Mouse (Mus musculus) heart, adult 2 months (tissue): ENCODE results near the gene Galnt7. TPM values are rescaled to one million over a fixed set of nuclear protein-coding genes. Genes with fewer than 3 reads are reported as not detected.

Experiments
- DNase-seq, 2 experiments: peaks; one replicate each; pipeline ENCODE4 v3.0.0; 2021
- H3K27ac ChIP-seq: fragments of 200-600 bp; 2 replicates; pipeline ENCODE4 v1.8.1; 2022
- H3K27me3 ChIP-seq: fragments of 200-500 bp; 2 replicates; pipeline ENCODE4 v1.6.1; 2012; ENCODE audit warnings: mild to moderate bottlenecking, low read length, inconsistent platforms, mixed read lengths; ENCODE audit not compliant: control insufficient read depth, insufficient read depth
- H3K36me3 ChIP-seq: fragments of 200-500 bp; 2 replicates; pipeline ENCODE4 v1.6.1; 2012; ENCODE audit warnings: low read length, inconsistent platforms; ENCODE audit not compliant: control insufficient read depth, insufficient read depth
- H3K4me1 ChIP-seq: fragments of 200-500 bp; 2 replicates; pipeline ENCODE4 v1.6.1; 2011; ENCODE audit warnings: low read length; ENCODE audit not compliant: control insufficient read depth, insufficient read depth
- H3K4me3 ChIP-seq: fragments of 200-600 bp; 2 replicates; pipeline ENCODE4 v1.8.1; 2022
- H3K79me2 ChIP-seq: fragments of 200-500 bp; replicated peaks from 2 replicates; pipeline ENCODE4 v1.6.1; 2012; ENCODE audit warnings: mild to moderate bottlenecking, inconsistent platforms, low read length, moderate library complexity, mixed read lengths; ENCODE audit not compliant: control insufficient read depth, insufficient read depth
- H3K9ac ChIP-seq: fragments of 200-500 bp; 2 replicates; pipeline ENCODE4 v1.6.1; 2012; ENCODE audit warnings: low read depth, mild to moderate bottlenecking, control low read depth, inconsistent platforms, low read length, mixed read lengths
- CTCF ChIP-seq: fragments of 200-600 bp; IDR thresholded peaks from 2 replicates; pipeline ENCODE4 v1.8.1; 2022; ENCODE audit warnings: antibody characterized with exemption, mild to moderate bottlenecking, moderate library complexity
- EP300 ChIP-seq: fragments of 200-500 bp; IDR thresholded peaks from 2 replicates; pipeline ENCODE4 v1.6.1; 2011; ENCODE audit warnings: low read depth, low read length, control low read depth; ENCODE audit not compliant: insufficient read depth
- POLR2A ChIP-seq: fragments of 200-500 bp; IDR thresholded peaks from 2 replicates; pipeline ENCODE4 v1.6.1; 2011; ENCODE audit warnings: mild to moderate bottlenecking, low read depth, low read length, control low read depth; ENCODE audit not compliant: insufficient read depth
- WGBS: fragments of 180-500 bp; shearing (Covaris S2); methylation state at CpG from one replicate; pipeline ENCODE4 v1.1.7; 2018; 5-methylcytosine and 5-hydroxymethylcytosine counted together
- intact Hi-C: fragments of 180-260 bp; cut with DNase I; formaldehyde crosslinking; loops from one replicate; pipeline ENCODE4 v1.15.1; 2025
- polyA plus RNA-seq: library from polyadenylated mRNA; depleted of rRNA; stranded (reverse); fragments of >200 nt; gene quantifications from 2 replicates; pipeline ENCODE4 v1.2.3, GENCODE M21; 2012
- total RNA-seq, 2 experiments: library from RNA; stranded (reverse); gene quantifications; 2 replicates each; pipeline ENCODE4 v1.2.3; 2021

Gene Galnt7
- total and polyA plus RNA-seq, 3 experiments: 1.7 to 4.8 (median 4.5) TPM

GRCm38 (mm10) chr8:57651357-57651688 is 1.5 kb downstream of the Galnt7 start:
- Histone ChIP-seq H3K79me2 (peaks cover 4% of the 10 kb centered on the region), H3K36me3 (no peaks in the 10 kb centered on the region), H3K4me3 (peak overlapping the region; percentile 90), H3K27ac (peak overlapping the region; percentile 89), H3K4me1 (peaks cover 2% of the 10 kb centered on the region), H3K9ac (peak overlapping the region; percentile 97), H3K27me3 (no peaks in the 10 kb centered on the region)
- intact Hi-C loops: loop anchor here (5.0 kb wide), 2 partner anchors 39 to 224 kb away; no protein-coding TSS in a partner anchor
- 3% methylated on average over 8 of the region's 8 CpGs for WGBS
- TF ChIP-seq EP300: no peak
- TF ChIP-seq POLR2A: no peak
- TF ChIP-seq CTCF: no peak
- no peak for DNase-seq

DNA sequence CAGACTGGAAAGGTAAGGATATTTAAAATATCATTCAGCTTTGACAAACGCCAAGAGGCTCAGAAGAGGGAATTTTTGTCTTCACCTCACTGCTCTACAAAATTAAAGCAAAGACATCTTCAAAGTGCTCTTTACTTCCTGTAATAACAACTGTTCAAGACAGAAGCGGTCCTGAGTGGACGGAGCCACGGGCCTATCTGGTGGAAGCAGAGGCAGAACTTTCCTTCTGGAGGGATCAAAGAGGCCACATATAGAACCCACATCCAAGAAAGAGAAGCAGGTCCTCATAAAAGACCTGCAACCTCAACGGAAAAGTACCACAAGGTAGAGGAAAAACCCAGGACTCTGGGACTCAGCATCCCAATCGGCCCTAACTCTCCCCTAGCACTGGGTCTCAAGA is 2.6 kb downstream of the Galnt7 start:
- H3K4me1 ChIP-seq: peaks cover 2% of the 10 kb centered on the region
- intact Hi-C loops: loop anchor here (5.0 kb wide), 2 partner anchors 38 to 223 kb away; no protein-coding TSS in a partner anchor
- H3K9ac ChIP-seq: no peak overlapping the region
- 88% methylated on average over 6 of the region's 6 CpGs for WGBS
- TF ChIP-seq POLR2A (no peak), CTCF (no peak), EP300 (no peak)
- no peaks in the 10 kb centered on the region for H3K36me3 ChIP-seq
- H3K79me2 ChIP-seq: peaks cover 6% of the 10 kb centered on the region
- H3K4me3 ChIP-seq: no peak overlapping the region
- DNase-seq: no peak
- no peak overlapping the region for H3K27ac ChIP-seq
- H3K27me3 ChIP-seq: no peaks in the 10 kb centered on the region

GRCm38 (mm10) chr8:57647566-57647965 is 5.3 kb downstream of the Galnt7 start:
- DNase-seq: no peak
- WGBS: 24% methylated on average over 3 of the region's 3 CpGs
- peaks cover 6% of the 10 kb centered on the region for H3K79me2 ChIP-seq
- no peak overlapping the region for H3K27ac ChIP-seq
- H3K27me3 ChIP-seq: no peaks in the 10 kb centered on the region
- no peaks in the 10 kb centered on the region for H3K36me3 ChIP-seq
- H3K9ac ChIP-seq: no peak overlapping the region
- H3K4me3 ChIP-seq: no peak overlapping the region
- TF ChIP-seq CTCF (no peak), EP300 (no peak), POLR2A (no peak)
- intact Hi-C loops: no loop called here
- H3K4me1 ChIP-seq: peaks cover 2% of the 10 kb centered on the region

- WGBS: 47% methylated on average over 6 of the region's 6 CpGs
- intact Hi-C loops: no loop called here
Measured at GRCm38 (mm10) chr8:57644281-57644680, 8.6 kb downstream of the Galnt7 start.

GRCm38 (mm10) chr8:57642722-57643121 is 10.1 kb downstream of the Galnt7 start:
- peaks cover 4% of the 10 kb centered on the region; the same call in 1 of the 2 replicates for H3K79me2 ChIP-seq
- no peak for TF ChIP-seq EP300
- TF ChIP-seq POLR2A: no peak
- WGBS: 88% methylated on average over 5 of the region's 5 CpGs
- intact Hi-C loops: no loop called here
- no peak overlapping the region for H3K4me3 ChIP-seq
- no peaks in the 10 kb centered on the region for H3K27me3 ChIP-seq
- H3K4me1 ChIP-seq: peaks cover 7% of the 10 kb centered on the region
- no peak overlapping the region for H3K9ac ChIP-seq
- H3K36me3 ChIP-seq: no peaks in the 10 kb centered on the region
- no peak overlapping the region for H3K27ac ChIP-seq
- no peak for DNase-seq

More at GRCm38 (mm10) chr8:57644281-57644680, 8.6 kb downstream of the Galnt7 start:
- no peak for DNase-seq
- H3K36me3 ChIP-seq: no peaks in the 10 kb centered on the region
- H3K4me1 ChIP-seq: peaks cover 7% of the 10 kb centered on the region
- TF ChIP-seq EP300 (no peak), POLR2A (no peak), CTCF (no peak)
- no peaks in the 10 kb centered on the region for H3K27me3 ChIP-seq
- no peak overlapping the region for H3K4me3 ChIP-seq
- peaks cover 5% of the 10 kb centered on the region for H3K79me2 ChIP-seq
- H3K27ac ChIP-seq: no peak overlapping the region
- H3K9ac ChIP-seq: no peak overlapping the region

- 85% methylated on average over 6 of the region's 6 CpGs for WGBS
- Histone ChIP-seq H3K4me1 (peaks cover 5% of the 10 kb centered on the region), H3K9ac (no peak overlapping the region), H3K36me3 (no peaks in the 10 kb centered on the region), H3K4me3 (no peak overlapping the region), H3K79me2 (peaks cover 4% of the 10 kb centered on the region; the same call in 1 of the 2 replicates), H3K27me3 (no peaks in the 10 kb centered on the region), H3K27ac (no peak overlapping the region)
- no peak for DNase-seq
- TF ChIP-seq CTCF (no peak), POLR2A (no peak), EP300 (no peak)
- intact Hi-C loops: no loop called here
Measured at GRCm38 (mm10) chr8:57638925-57639324, 13.9 kb downstream of the Galnt7 start.
